In genomic region chr6:100613593-100614267, GRCm38 (mm10) we compare ENCODE assay signal across 14 mouse cellular contexts. TPM values are rescaled to one million over a fixed set of nuclear protein-coding genes. Genes with fewer than 3 reads are reported as not detected.
DNase-seq lines count a peak whose midpoint lies in the region; ATAC-seq lines count a peak whose summit lies in the region.
"Had no signal": no experiment of that assay in that cellular context is flagged by ENCODE, and none has a peak within 500 bp of the region (broad histone marks: within the 10 kb centered on the region; RNA-seq: fewer than 3 reads in every experiment).

No protein-coding gene starts in this region.

- no peaks in the 10 kb centered on the region for H3K9me3 ChIP-seq in hindbrain, embryonic 15.5 days
- H3K9me3 ChIP-seq in hindbrain, embryonic 10.5 days, result no peaks in the 10 kb centered on the region
- H3K9me3 ChIP-seq: embryonic facial prominence, embryonic 10.5 days; neural tube, embryonic 12.5 days had no signal

- no peaks in the 10 kb centered on the region for H3K27me3 ChIP-seq in hindbrain, embryonic 15.5 days
- H3K27me3 ChIP-seq in hindbrain, embryonic 10.5 days (ENCODE audit: insufficient read depth, poor library complexity, severe bottlenecking), result no peaks in the 10 kb centered on the region
- H3K27me3 ChIP-seq: CH12.LX; neural tube, embryonic 12.5 days had no signal

- 0 out of 2 replicates have a peak, but pooled peaks have one; percentile 27 for ATAC-seq in hindbrain, embryonic 15.5 days (ENCODE audit: low FRiP score, low read depth)
- ATAC-seq in erythroid progenitor cell, adult 5-6 weeks (replicated peaks; ENCODE audit: low FRiP score, poor library complexity, severe bottlenecking), result 0 out of 2 replicates have a peak, but pooled peaks have one; percentile 19
- ATAC-seq in megakaryocyte progenitor cell, adult 5-6 weeks (replicated peaks; ENCODE audit: poor library complexity), result peak; percentile 82

- no peak overlapping the region for H3K4me2 ChIP-seq in hindbrain, embryonic 15.5 days
- H3K4me2 ChIP-seq: neural tube, embryonic 12.5 days had no signal

- 46% methylated on average over 6 of the region's 6 CpGs for WGBS in hindbrain, embryonic 15.5 days
- 66% methylated on average over 6 of the region's 6 CpGs for WGBS in hindbrain, embryonic 10.5 days

- peaks cover 10% of the 10 kb centered on the region for H3K4me1 ChIP-seq in hindbrain, embryonic 15.5 days (replicated peaks)
- 0 out of 2 replicates have a peak, but pooled peaks cover 7% of the 10 kb centered on the region for H3K4me1 ChIP-seq in hindbrain, embryonic 10.5 days (replicated peaks)

- DNase-seq in hindbrain, embryonic 10.5 days (ENCODE audit: low spot score), result no peak
- DNase-seq in MN1 (ENCODE audit: low spot score), result peak; percentile 88
- DNase-seq in right cerebral cortex, postnatal 4 days, result no peak
- DNase-seq in right cerebral cortex, postnatal 14 days, result no peak
- DNase-seq: cerebellum, adult 8-10 months; heart, postnatal 4 days; kidney, postnatal 25 days; right cerebral cortex, postnatal 25 days had no signal

- H3K27ac ChIP-seq in hindbrain, embryonic 15.5 days (replicated peaks), result no peak overlapping the region
- no peak overlapping the region for H3K27ac ChIP-seq in hindbrain, embryonic 10.5 days
- H3K27ac ChIP-seq: embryonic facial prominence, embryonic 10.5 days; neural tube, embryonic 12.5 days had no signal

- no peak overlapping the region for H3K9ac ChIP-seq in hindbrain, embryonic 15.5 days
- H3K9ac ChIP-seq: neural tube, embryonic 12.5 days had no signal

- H3K36me3 ChIP-seq in hindbrain, embryonic 15.5 days, result no peaks in the 10 kb centered on the region
- H3K36me3 ChIP-seq in hindbrain, embryonic 10.5 days, result peaks cover 10% of the 10 kb centered on the region

- H3K4me3 ChIP-seq in hindbrain, embryonic 15.5 days, result no peak overlapping the region
- no peak overlapping the region for H3K4me3 ChIP-seq in hindbrain, embryonic 10.5 days
- H3K4me3 ChIP-seq: embryonic facial prominence, embryonic 10.5 days; neural tube, embryonic 12.5 days had no signal

RNA-seq across cellular contexts. Expression of gene Shq1, which starts 57.2 kb away (rescaled TPM):
- polyA plus RNA-seq in hindbrain, embryonic 15.5 days (2015; fragmentation: Nextera tagmentation; extraction: Ambion mirVana), result 8.9 and 10.1 TPM in 2 replicates
- polyA plus RNA-seq in hindbrain, embryonic 10.5 days (2016; fragmentation: Nextera tagmentation; extraction: Ambion mirVana), result 19.1 and 21.2 TPM in 2 replicates
- total RNA-seq in erythroid progenitor cell, adult 5-6 weeks (2015; ENCODE audit: low replicate concordance), result under 0.01 and 1.7 TPM in 2 replicates
- total RNA-seq in erythroid progenitor cell, adult 5-6 weeks (2017; ENCODE audit: low replicate concordance), result 0.30 and 3.7 TPM in 2 replicates
- 7.0 and 9.1 TPM in 2 replicates for total RNA-seq in megakaryocyte progenitor cell, adult 5-6 weeks (2015)
- 17.4 and 17.8 TPM in 2 replicates for total RNA-seq in megakaryocyte progenitor cell, adult 5-6 weeks (2017)

Comparison
In these comparisons a context has a peak if more than half of its experiments do, and no peak if none do; other contexts are left out.
1. ATAC-seq: peak in every context shown above with its lines; median percentile 82 in megakaryocyte progenitor cell, adult 5-6 weeks; 27 in hindbrain, embryonic 15.5 days; 19 in erythroid progenitor cell, adult 5-6 weeks.